Mouse (Mus musculus): ENCODE measurements around the gene Igsf11. TPM values are rescaled to one million over a fixed set of nuclear protein-coding genes. Genes with fewer than 3 reads are reported as not detected.
A peak's percentile ranks its signal among the peaks of the same experiment; 100 is the strongest.

Igsf11 gene
- polyA plus RNA-seq, 2 experiments: 0.47 to 1.8 TPM

- Histone ChIP-seq H3K27me3 (ENCODE audit: control insufficient read depth, insufficient read depth, low read length) (no peaks in the 10 kb centered on the region), H3K9ac (ENCODE audit: low read depth, low read length, severe bottlenecking) (no peak overlapping the region), H3K27ac (replicated peaks; ENCODE audit: low read depth, low read length) (no peak overlapping the region), H3K4me2 (replicated peaks; ENCODE audit: low read depth, low read length, severe bottlenecking) (no peak overlapping the region), H3K9me3 (ENCODE audit: control insufficient read depth, low read length) (no peaks in the 10 kb centered on the region), H3K36me3 (ENCODE audit: control insufficient read depth, insufficient read depth, low read length) (no peaks in the 10 kb centered on the region), H3K4me3 (replicated peaks; ENCODE audit: low read length) (no peak overlapping the region), H3K4me1 (ENCODE audit: control insufficient read depth, insufficient read depth, low read length) (no peaks in the 10 kb centered on the region)
- TF ChIP-seq POLR2A (IDR thresholded peaks at IDR 0.05; ENCODE audit: borderline replicate concordance, extremely low read depth, insufficient read depth, insufficient read length): no peak
- no peak for ATAC-seq (ENCODE audit: low FRiP score, low read depth)
- DNase-seq (ENCODE audit: low spot score): peak; percentile 85
- WGBS: 30% methylated on average over 5 of the region's 5 CpGs
Measured at GRCm38 (mm10) chr16:39062596-39062995, 170.1 kb downstream of the Igsf11 start.

- no peak overlapping the region for H3K4me3 ChIP-seq (replicated peaks; ENCODE audit: low read length)
- 54% methylated on average over 5 of the region's 5 CpGs for whole genome bisulfite sequencing
- peak; percentile 15 for DNase-seq (ENCODE audit: low spot score)
- no peak for TF ChIP-seq POLR2A (IDR thresholded peaks at IDR 0.05; ENCODE audit: borderline replicate concordance, extremely low read depth, insufficient read depth, insufficient read length)
- H3K36me3 ChIP-seq (ENCODE audit: control insufficient read depth, insufficient read depth, low read length): no peaks in the 10 kb centered on the region
- no peak overlapping the region for H3K4me2 ChIP-seq (replicated peaks; ENCODE audit: low read depth, low read length, severe bottlenecking)
- ATAC-seq (ENCODE audit: low FRiP score, low read depth): no peak
- H3K27ac ChIP-seq (replicated peaks; ENCODE audit: low read depth, low read length): no peak overlapping the region
- no peaks in the 10 kb centered on the region for H3K9me3 ChIP-seq (ENCODE audit: control insufficient read depth, low read length)
- H3K9ac ChIP-seq (ENCODE audit: low read depth, low read length, severe bottlenecking): no peak overlapping the region
- no peaks in the 10 kb centered on the region for H3K4me1 ChIP-seq (ENCODE audit: control insufficient read depth, insufficient read depth, low read length)
- H3K27me3 ChIP-seq (ENCODE audit: control insufficient read depth, insufficient read depth, low read length): no peaks in the 10 kb centered on the region
Measured at GRCm38 (mm10) chr16:39065576-39065975, 173.1 kb downstream of the Igsf11 start.

- Histone ChIP-seq H3K36me3 (ENCODE audit: control insufficient read depth, insufficient read depth, low read length) (no peaks in the 10 kb centered on the region), H3K9ac (ENCODE audit: low read depth, low read length, severe bottlenecking) (no peak overlapping the region), H3K4me3 (replicated peaks; ENCODE audit: low read length) (no peak overlapping the region), H3K4me2 (replicated peaks; ENCODE audit: low read depth, low read length, severe bottlenecking) (no peak overlapping the region), H3K27ac (replicated peaks; ENCODE audit: low read depth, low read length) (no peak overlapping the region), H3K27me3 (ENCODE audit: control insufficient read depth, insufficient read depth, low read length) (no peaks in the 10 kb centered on the region), H3K9me3 (ENCODE audit: control insufficient read depth, low read length) (no peaks in the 10 kb centered on the region), H3K4me1 (ENCODE audit: control insufficient read depth, insufficient read depth, low read length) (no peaks in the 10 kb centered on the region)
- 49% methylated on average over 3 of the region's 3 CpGs for WGBS
- DNase-seq (ENCODE audit: low spot score) (no peak), ATAC-seq (ENCODE audit: low FRiP score, low read depth) (no peak)
- no peak for TF ChIP-seq POLR2A (IDR thresholded peaks at IDR 0.05; ENCODE audit: borderline replicate concordance, extremely low read depth, insufficient read depth, insufficient read length)
Measured at GRCm38 (mm10) chr16:39071431-39071830, 179.0 kb downstream of the Igsf11 start.

Other genes with a start within 250 kb of the Igsf11 start
- 15.0 and 15.3 TPM in 2 replicates for gene Arhgap31, start 179.4 kb upstream of the Igsf11 start, polyA plus RNA-seq (2012; rRNA removed)
- gene Arhgap31, start 179.4 kb upstream of the Igsf11 start, polyA plus RNA-seq (2014; fragmentation: Nextera tagmentation; extraction: Ambion mirVana): 18.1 and 20.3 TPM in 2 replicates
- 17.7 and 18.7 TPM in 2 replicates for gene B4galt4, start 150.4 kb upstream of the Igsf11 start, polyA plus RNA-seq (2012; rRNA removed)
- gene B4galt4, start 150.4 kb upstream of the Igsf11 start, polyA plus RNA-seq (2014; fragmentation: Nextera tagmentation; extraction: Ambion mirVana): 30.9 and 34.3 TPM in 2 replicates
- 12.6 and 18.1 TPM in 2 replicates for gene Upk1b, start 92.3 kb upstream of the Igsf11 start, polyA plus RNA-seq (2012; rRNA removed)
- gene Upk1b, start 92.3 kb upstream of the Igsf11 start, polyA plus RNA-seq (2014; fragmentation: Nextera tagmentation; extraction: Ambion mirVana): 41.0 and 46.6 TPM in 2 replicates
- gene 4930435E12Rik, start 63.9 kb upstream of the Igsf11 start, polyA plus RNA-seq (2012; rRNA removed): not detected in 2 replicates
- gene 4930435E12Rik, start 63.9 kb upstream of the Igsf11 start, polyA plus RNA-seq (2014; fragmentation: Nextera tagmentation; extraction: Ambion mirVana): not detected in 2 replicates

Data from limb, embryonic 14.5 days (tissue).